Mouse (Mus musculus): ENCODE measurements around the gene Cdk9. TPM values are rescaled to one million over a fixed set of nuclear protein-coding genes. Genes with fewer than 3 reads are reported as not detected.

Cdk9 gene
- polyA plus RNA-seq, 1 experiment from 2014 or later = 61.3 TPM

MicroRNAs within 50 kb of the gene (microRNA counts, 519-probe panel; counts per million panel counts)
- microRNA mmu-miR-2861 = 1,746 counts per million, percentile 35 among the panel's probes with 10 or more counts

Small RNA genes lying within 50 kb of the gene (microRNA-seq; reads per million reads assigned to microRNA genes)
- gene Gm47291 = not detected
- gene Mir2861 = not detected
- gene Mir3960 = not detected
- gene Mir8093 = not detected

Other genes with a start within 250 kb of the Cdk9 start
- 5.0 and 5.9 TPM in 2 replicates for gene Fam102a, start 177.7 kb downstream of the Cdk9 start, polyA plus RNA-seq (2015; fragmentation: Nextera tagmentation; extraction: Ambion mirVana)
- gene Dpm2, start 142.2 kb downstream of the Cdk9 start, polyA plus RNA-seq (2015; fragmentation: Nextera tagmentation; extraction: Ambion mirVana) = 136 TPM in 2 replicates
- 14.5 and 17.1 TPM in 2 replicates for gene Pip5kl1, start 138.3 kb downstream of the Cdk9 start, polyA plus RNA-seq (2015; fragmentation: Nextera tagmentation; extraction: Ambion mirVana)
- gene 9430097D07Rik, start 137.4 kb downstream of the Cdk9 start, polyA plus RNA-seq (2015; fragmentation: Nextera tagmentation; extraction: Ambion mirVana) = 0.52 and 1.1 TPM in 2 replicates
- gene St6galnac4, start 126.0 kb downstream of the Cdk9 start, polyA plus RNA-seq (2015; fragmentation: Nextera tagmentation; extraction: Ambion mirVana) = 33.4 and 39.0 TPM in 2 replicates
- 26.5 and 36.4 TPM in 2 replicates for gene St6galnac6, start 113.4 kb downstream of the Cdk9 start, polyA plus RNA-seq (2015; fragmentation: Nextera tagmentation; extraction: Ambion mirVana)
- 107 and 108 TPM in 2 replicates for gene Ak1, start 91.3 kb downstream of the Cdk9 start, polyA plus RNA-seq (2015; fragmentation: Nextera tagmentation; extraction: Ambion mirVana)
- gene Eng, start 66.5 kb downstream of the Cdk9 start, polyA plus RNA-seq (2015; fragmentation: Nextera tagmentation; extraction: Ambion mirVana) = 27.2 and 30.3 TPM in 2 replicates
- 21.1 and 23.5 TPM in 2 replicates for gene Fpgs, start 8.9 kb downstream of the Cdk9 start, polyA plus RNA-seq (2015; fragmentation: Nextera tagmentation; extraction: Ambion mirVana)
- gene Sh2d3c, start 8.0 kb upstream of the Cdk9 start, polyA plus RNA-seq (2015; fragmentation: Nextera tagmentation; extraction: Ambion mirVana) = 51.1 and 59.3 TPM in 2 replicates
- 3.2 and 3.5 TPM in 2 replicates for gene 6330409D20Rik, start 27.9 kb upstream of the Cdk9 start, polyA plus RNA-seq (2015; fragmentation: Nextera tagmentation; extraction: Ambion mirVana)
- gene Tor2a, start 44.2 kb upstream of the Cdk9 start, polyA plus RNA-seq (2015; fragmentation: Nextera tagmentation; extraction: Ambion mirVana) = 46.9 and 48.5 TPM in 2 replicates
- gene Ttc16, start 62.6 kb upstream of the Cdk9 start, polyA plus RNA-seq (2015; fragmentation: Nextera tagmentation; extraction: Ambion mirVana) = 0.68 and 0.80 TPM in 2 replicates
- 4.9 and 5.0 TPM in 2 replicates for gene Ptrh1, start 62.7 kb upstream of the Cdk9 start, polyA plus RNA-seq (2015; fragmentation: Nextera tagmentation; extraction: Ambion mirVana)
- gene Cfap157, start 71.4 kb upstream of the Cdk9 start, polyA plus RNA-seq (2015; fragmentation: Nextera tagmentation; extraction: Ambion mirVana) = 0.82 and 0.99 TPM in 2 replicates
- 340 and 389 TPM in 2 replicates for gene Stxbp1, start 134.2 kb upstream of the Cdk9 start, polyA plus RNA-seq (2015; fragmentation: Nextera tagmentation; extraction: Ambion mirVana)
- gene Fam129b, start 163.0 kb upstream of the Cdk9 start, polyA plus RNA-seq (2015; fragmentation: Nextera tagmentation; extraction: Ambion mirVana) = 25.3 and 27.4 TPM in 2 replicates
- 76.2 and 81.9 TPM in 2 replicates for gene Rpl12, start 248.5 kb upstream of the Cdk9 start, polyA plus RNA-seq (2015; fragmentation: Nextera tagmentation; extraction: Ambion mirVana)
- 24.7 and 29.0 TPM in 2 replicates for gene Lrsam1, start 248.5 kb upstream of the Cdk9 start, polyA plus RNA-seq (2015; fragmentation: Nextera tagmentation; extraction: Ambion mirVana)